Mouse (Mus musculus) adrenal gland, adult 2 months (tissue): ENCODE data around the gene Lbx2. TPM values are rescaled to one million over a fixed set of nuclear protein-coding genes. Genes with fewer than 3 reads are reported as not detected.

Source experiments
- DNase-seq: peaks from one replicate; pipeline ENCODE4 v3.0.0; 2021
- polyA plus RNA-seq: library from polyadenylated mRNA; depleted of rRNA; stranded (reverse); fragments of >200 nt; gene quantifications from 2 replicates; pipeline ENCODE4 v1.2.3, GENCODE M21; 2012
- total RNA-seq, 2 experiments: library from RNA; stranded (reverse); gene quantifications; 2 replicates each; pipeline ENCODE4 v1.2.3; 2021

Lbx2 gene
- total and polyA plus RNA-seq, 3 experiments = 7.6 to 30.1 (median 19.7) TPM

DNA sequence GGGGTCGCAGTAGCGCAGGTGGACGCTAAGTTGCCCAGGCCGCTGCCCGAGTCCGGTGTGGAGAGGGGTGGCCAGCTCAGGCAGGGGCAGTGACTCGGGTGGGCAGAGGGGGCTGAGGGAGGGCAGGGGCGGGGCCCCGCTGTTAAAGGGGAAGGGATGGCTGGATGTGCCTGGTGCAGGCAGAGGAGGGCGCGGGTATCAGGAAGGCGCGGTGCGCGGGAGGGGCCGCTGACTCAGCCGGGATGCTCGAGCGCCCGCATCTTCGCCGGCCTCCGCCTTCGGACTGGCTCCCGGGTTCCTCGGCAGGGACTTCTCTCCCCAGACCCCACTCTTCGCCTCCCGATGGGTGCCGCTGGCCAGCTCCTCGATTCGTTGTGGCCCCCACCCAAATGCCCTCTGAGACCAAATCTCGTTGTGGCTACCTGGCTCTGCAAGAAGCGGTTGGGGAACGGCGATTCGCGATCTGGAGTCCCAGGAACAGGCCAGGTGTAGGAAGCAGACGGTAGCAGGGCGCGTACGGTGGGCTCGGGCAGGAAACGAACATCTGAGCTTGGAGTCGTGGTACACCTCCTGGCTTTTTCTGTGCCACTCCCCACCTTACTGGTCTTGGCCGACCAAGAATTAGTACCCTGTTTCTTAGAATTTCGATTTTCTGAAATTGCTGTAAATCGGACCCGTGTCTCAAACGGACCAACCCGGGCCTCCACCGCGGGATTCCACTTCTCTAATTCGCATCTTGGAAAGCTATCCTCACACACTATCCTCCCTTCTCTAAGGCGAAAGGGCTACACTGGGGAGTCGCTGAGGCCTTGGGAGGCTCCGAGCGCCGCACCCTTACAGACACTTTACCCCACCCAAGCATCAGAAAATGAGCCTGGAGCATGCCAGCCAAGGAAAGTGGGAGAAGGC is 15.6 kb upstream of the Lbx2 start:
- DNase-seq = peak; percentile 54

- peak; percentile 52 for DNase-seq
Measured at GRCm38 (mm10) chr6:83071220-83071619, 14.9 kb upstream of the Lbx2 start.

DNA sequence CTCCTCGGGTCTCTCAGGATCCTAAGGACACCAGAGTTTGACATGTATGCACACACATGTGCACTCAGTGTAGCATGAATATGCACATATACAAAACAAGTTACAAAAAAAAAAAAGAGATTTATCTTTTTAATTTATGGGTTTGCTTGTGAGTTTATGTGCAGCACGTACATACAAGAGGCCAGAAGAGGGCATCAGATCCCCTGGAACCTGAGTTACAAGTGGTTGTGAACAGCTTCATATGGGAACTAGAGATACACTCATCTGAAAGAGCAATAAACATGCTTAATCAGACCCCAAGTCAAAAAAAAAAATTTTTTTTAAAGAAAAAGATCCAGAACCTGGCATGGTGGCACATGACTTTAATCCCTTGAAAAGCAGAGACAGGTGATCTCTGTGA is 11.2 kb upstream of the Lbx2 start:
- no peak for DNase-seq

DNA sequence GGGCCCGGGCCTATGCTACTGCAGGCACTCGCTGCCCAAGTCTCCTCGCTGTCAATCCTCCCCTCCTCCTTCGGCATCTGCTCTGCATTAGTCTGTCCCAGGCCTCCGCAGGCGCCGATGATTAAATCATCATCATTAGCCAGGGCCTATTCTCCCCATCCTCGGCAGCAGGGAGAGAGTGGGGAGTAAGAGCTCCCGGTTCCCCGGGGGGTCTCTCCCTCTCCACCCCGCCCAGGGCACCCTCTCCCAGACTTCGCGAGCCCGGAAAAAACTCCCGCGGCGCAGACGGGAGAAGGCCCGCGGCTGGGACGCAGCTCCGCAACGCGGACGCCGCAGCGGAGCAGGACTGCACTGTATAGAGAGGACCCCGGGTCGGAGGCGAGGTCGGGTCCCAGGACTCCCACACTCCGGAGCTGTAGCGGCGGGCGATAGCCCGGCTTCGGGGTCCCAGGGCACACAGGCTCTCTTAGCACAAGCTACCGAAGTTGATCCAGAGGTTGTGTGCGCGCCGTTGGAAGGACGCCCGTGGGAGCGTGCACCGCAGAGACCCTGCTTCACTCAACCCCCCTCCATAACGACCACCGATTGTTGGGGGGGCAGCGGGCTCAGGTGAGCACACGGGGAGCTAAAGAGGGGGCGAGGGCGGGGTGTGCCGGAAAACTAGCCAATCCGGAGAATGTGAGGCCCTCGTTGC is 8.4 kb upstream of the Lbx2 start, which contains the start of gene Pcgf1:
Pcgf1 (plus strand) TSS at position 240 of the 694 bp plus-strand sequence.
- peak; percentile 77 for DNase-seq

GRCm38 (mm10) chr6:83078324-83078858 is 7.8 kb upstream of the Lbx2 start:
- peak; percentile 99 for DNase-seq

GRCm38 (mm10) chr6:83080210-83080609 is 6.0 kb upstream of the Lbx2 start:
- peak; percentile 1 for DNase-seq

GRCm38 (mm10) chr6:83083497-83083896 is 2.7 kb upstream of the Lbx2 start:
- DNase-seq = no peak

DNA sequence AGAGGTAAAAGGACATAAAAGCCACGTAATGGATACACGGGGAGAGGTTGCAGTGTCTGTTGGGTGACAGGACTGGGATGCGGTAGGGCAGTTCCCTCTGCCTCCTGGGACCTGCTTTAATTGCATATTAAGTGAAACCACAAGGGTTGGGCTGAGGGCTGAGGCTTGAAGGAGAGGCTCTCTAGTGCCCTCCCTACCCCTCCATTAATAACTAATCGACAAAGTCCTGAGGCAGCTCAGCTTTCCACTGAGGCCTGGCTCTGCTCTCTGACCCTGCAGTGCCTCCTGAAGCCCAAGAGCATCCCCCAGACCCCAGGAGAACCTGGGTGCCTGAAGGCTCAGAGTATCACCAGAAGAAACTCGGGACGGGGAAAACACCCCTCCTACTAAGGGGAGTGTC is 1.7 kb upstream of the Lbx2 start:
- DNase-seq = no peak

DNA sequence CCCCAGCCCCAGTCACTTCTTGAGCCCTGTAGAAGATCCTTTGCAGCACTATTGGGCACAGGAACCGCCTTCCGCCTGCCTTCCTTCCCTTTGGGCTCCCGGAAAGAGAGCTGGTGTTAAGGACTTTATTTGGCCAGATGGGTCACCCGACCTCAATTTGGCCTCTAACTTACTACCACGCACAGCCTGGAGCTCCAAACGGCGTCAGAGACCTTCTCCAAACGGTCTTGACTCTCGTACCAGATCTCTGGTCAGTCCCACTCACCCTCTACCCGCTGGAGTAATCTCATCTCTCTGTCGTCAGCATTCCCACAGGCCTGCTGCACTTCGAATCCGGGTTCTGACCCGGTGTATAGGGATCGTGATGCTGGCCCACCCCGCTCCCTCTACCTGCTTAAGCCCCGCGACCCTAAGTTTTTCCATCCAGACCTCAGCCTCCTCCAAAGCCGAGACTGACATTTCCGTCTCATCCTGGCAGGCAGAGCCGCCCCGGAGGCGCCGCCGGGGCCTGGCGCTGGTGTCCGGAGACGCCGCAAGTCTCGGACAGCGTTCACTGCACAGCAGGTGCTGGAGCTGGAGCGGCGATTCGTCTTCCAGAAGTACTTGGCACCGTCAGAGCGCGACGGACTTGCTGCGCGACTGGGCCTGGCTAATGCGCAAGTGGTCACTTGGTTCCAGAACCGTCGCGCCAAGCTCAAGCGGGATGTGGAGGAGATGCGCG is 1.2 kb downstream of the Lbx2 start:
- DNase-seq = peak; percentile 81

GRCm38 (mm10) chr6:83087926-83088260 is 1.7 kb downstream of the Lbx2 start:
- no peak for DNase-seq

- no peak for DNase-seq
Measured at GRCm38 (mm10) chr6:83092416-83093127, 6.4 kb downstream of the Lbx2 start.

GRCm38 (mm10) chr6:83095968-83096367 is 9.8 kb downstream of the Lbx2 start:
- DNase-seq = no peak

- peak; percentile 81 for DNase-seq
Measured at GRCm38 (mm10) chr6:83098411-83098810, 12.2 kb downstream of the Lbx2 start.

- peak; percentile 94 for DNase-seq
Measured at GRCm38 (mm10) chr6:83101316-83101687, 15.1 kb downstream of the Lbx2 start, which contains the start of the genes Ccdc142 and Gm42688. TSS of gene Ccdc142 (plus strand) at chr6:83101601. TSS of gene Gm42688 (plus strand) at chr6:83101617.

GRCm38 (mm10) chr6:83101688-83102556 is 15.8 kb downstream of the Lbx2 start:
- peak; percentile 85 for DNase-seq

DNA sequence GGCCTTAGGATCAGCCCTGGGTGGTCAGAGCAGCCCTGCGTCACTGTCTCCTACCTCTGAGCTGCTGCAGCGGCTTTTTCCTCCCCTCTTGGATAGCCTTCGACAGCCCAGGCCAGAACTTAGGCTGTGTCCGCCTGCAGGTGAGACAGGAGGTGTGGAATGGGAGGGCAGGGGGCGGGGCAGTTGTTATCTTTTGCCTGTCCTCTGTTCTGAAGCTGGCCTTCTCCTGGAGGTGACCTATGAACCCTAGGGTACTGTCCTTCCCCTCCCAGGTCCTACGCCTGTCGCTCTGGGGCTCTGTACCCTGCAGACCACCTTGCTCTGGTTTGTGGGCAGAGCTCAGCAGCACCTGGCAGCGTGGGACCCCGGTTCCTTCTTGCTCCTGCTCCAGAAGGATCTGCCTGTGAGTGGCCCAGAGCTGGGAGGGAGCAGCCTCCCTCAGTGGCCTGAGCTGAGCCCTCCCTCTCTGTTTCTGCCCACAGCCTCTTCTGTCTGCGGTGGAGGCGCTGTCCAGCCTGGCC is 17.0 kb downstream of the Lbx2 start:
- DNase-seq = no peak

GRCm38 (mm10) chr6:83104158-83104557 is 18.0 kb downstream of the Lbx2 start:
- no peak for DNase-seq

- DNase-seq = peak; percentile 82
Measured at GRCm38 (mm10) chr6:83107566-83108400, 21.6 kb downstream of the Lbx2 start.
